Mouse (Mus musculus) right cerebral cortex, adult 2 months (tissue): Measurements from ENCODE around the gene Pla2g4a.
"Not testable (repeated sequence)": the region's sequence is repeated elsewhere in the genome, so short reads cannot be mapped to it uniquely, and the experiment has no call there.

Experiments
- DNase-seq, 2 experiments: peaks; one replicate each; pipeline ENCODE4 v3.0.0; 2021 to 2022; ENCODE audit warnings: low spot score in 2 of 2

Gene Pla2g4a

DNA sequence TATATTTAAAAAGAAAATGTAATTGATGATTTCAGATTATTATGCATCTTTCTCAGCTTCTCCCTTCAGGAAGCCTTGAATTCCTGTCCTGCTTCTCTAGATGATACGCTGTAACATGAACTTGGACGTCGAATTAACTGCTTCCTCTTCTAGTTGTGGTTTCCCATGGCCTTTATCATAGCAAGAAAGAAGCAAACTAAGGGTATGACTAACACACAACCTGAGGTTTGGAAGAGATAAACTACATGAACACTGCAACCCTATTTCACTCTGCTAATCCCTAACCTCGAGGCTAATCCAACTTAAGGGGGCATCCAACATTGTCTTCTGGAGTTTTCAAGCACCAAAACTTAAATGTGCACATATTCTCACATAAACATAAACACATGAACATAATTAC, 23.3 kb downstream of the Pla2g4a start:
- DNase-seq: no peak

DNA sequence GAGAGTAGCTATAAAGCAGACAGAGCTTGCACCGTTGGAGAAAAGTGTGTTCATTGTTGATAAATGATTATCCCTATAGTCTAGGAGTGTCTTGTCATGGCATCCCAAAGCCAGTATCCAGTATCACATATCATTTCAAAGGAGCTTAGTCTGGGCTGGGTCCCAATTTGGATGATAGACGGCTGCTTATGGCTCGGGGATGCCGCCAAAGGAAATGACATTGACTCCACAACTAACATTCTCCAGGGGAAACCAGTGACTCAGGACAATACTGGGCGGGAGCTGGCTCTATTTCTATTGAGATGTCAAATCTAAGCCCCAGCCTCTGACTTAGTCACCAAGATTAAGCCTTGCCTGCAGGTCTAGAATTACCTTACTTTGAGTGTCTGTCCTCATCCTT, 31.9 kb downstream of the Pla2g4a start:
- no peak for DNase-seq

DNA sequence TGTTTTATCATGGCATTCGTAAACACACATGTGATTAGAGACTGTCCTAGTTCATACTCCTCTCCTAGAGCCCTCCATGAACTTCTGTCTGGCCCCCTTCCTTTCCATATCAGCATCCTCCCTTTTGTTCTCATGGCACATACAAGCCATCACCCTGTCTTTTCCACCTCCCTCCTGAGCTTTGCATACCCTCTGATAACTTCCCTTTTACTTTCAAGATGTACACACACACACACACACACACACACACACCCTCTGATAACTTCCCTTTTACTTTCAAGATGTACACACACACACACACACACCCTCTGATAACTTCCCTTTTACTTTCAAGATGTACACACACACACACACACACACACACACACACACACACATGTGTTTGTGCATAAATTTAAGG, 37.4 kb downstream of the Pla2g4a start:
- DNase-seq: not testable (repeated sequence)

- no peak for DNase-seq
These were observed 38.9 kb downstream of the Pla2g4a start for GRCm38 (mm10) chr1:149922219-149922618.

- DNase-seq: no peak
These were observed 39.8 kb downstream of the Pla2g4a start for GRCm38 (mm10) chr1:149921325-149921724.

DNA sequence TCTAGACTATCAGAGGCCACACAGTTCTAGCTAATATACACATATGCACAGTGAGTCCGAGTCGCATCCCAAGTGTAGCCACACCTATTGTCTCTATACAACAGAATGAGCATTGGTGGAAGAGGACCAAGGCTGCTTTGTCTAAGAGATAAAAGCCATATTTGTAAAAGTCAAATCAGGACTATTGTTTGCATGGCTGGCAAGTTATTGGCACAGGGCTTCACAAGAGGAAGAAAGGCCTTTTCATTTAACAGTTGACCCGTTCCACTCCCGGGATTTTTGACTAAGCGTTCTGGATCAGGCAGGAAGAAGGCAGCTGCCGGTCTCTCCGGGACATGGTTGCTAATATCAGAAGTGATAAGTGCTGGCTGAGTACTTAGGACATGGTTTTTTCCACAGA, 41.8 kb downstream of the Pla2g4a start:
- no peak for DNase-seq

- no peak for DNase-seq
These were observed 48.1 kb downstream of the Pla2g4a start for GRCm38 (mm10) chr1:149912984-149913383.

DNA sequence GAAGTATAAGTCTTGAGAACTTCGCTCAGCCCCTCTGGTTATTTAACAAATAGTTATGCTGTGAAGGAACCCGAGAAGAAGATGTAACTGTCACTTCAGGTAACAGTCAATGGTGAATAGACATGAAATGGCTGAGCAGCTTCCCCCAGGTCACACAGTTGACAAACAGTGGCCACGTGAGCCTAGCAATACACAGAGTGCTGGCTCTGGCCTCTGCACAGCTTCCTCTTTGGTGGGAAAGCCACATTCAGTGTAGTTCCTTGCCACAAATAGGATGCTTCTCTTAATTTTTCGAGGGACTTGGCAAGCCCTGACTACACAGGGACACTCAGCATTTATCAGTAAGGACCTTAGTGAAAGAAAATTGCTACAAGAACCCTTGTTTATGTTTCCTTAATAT, 50.0 kb downstream of the Pla2g4a start:
- DNase-seq: no peak

GRCm38 (mm10) chr1:149898001-149898625, 63.0 kb downstream of the Pla2g4a start:
- no peak for DNase-seq

- DNase-seq: no peak
These were observed 64.5 kb downstream of the Pla2g4a start for GRCm38 (mm10) chr1:149896590-149896989.

DNA sequence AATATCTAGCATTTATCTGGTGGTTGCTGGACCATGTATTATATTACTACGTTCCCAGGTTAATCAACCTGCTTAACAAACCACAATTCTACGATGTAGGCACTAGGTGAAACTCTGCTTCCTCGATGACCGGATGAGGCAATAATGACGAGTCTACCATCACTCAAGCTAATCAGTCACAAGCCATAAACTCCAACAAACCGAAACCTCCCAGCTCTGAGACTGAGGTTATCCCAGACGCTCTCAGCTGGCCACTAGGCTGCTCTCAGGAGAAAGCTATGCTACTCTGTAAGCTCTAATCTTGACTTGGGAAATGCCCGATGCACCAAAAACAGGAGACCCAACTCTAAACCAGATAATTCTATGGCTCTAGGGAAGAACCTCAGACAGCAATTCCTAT, 66.2 kb downstream of the Pla2g4a start:
- no peak for DNase-seq

GRCm38 (mm10) chr1:149893903-149894302, 67.2 kb downstream of the Pla2g4a start:
- no peak for DNase-seq

GRCm38 (mm10) chr1:149891057-149891456, 70.0 kb downstream of the Pla2g4a start:
- DNase-seq: no peak

DNA sequence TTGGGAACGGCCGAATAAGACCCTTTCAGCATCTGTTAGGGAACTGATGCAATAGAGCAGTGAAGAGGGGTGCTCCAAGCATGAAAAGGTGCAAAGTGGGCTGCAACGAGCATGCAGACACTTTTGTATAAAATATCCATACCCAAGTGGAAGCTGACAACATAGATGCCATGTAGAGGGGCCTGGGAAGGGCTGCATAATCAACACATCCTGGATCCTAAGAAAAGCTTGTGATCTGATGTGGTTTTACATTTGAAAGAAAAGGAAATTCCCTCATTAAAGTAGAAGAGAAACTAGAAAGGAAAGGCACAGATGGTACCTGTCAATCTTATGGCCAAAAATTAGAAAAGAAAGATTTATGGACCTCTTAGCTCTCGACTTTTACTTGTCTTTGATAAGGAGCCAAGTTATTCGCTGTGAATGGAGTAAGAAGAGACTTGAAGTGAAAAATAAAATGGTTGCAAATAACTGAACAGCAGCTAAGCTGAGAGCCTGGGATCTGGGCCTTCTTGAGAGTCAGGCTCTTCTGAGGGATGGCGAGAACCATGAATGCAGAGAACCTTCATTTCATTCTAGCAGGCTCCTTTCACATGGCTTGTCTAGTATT, 78.6 kb downstream of the Pla2g4a start:
- DNase-seq: no peak

GRCm38 (mm10) chr1:149878175-149878574, 82.9 kb downstream of the Pla2g4a start:
- DNase-seq: no peak

- DNase-seq: no peak
These were observed 84.6 kb downstream of the Pla2g4a start for GRCm38 (mm10) chr1:149876502-149876901.

DNA sequence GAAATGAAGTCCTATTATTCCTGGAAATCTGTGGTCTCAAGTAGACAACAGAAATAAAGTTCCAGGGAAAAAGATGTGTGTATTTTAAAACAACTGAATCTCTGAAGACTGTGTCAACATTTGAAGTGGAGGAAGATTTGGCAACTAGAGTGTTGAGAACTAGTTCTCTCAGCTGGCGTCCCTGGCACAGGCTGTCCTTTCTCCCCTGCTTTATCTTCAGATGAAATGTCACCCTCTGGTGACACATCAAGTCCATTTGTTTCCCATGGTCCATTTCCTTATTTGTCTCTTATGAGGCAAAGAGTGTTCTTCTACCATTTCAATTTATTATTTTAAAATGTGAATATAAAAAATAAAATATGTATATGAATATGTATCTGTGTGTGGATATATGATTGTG, 89.5 kb downstream of the Pla2g4a start:
- DNase-seq: no peak

GRCm38 (mm10) chr1:149867323-149867722, 93.8 kb downstream of the Pla2g4a start:
- peak; percentile 75 to 79 for DNase-seq

DNA sequence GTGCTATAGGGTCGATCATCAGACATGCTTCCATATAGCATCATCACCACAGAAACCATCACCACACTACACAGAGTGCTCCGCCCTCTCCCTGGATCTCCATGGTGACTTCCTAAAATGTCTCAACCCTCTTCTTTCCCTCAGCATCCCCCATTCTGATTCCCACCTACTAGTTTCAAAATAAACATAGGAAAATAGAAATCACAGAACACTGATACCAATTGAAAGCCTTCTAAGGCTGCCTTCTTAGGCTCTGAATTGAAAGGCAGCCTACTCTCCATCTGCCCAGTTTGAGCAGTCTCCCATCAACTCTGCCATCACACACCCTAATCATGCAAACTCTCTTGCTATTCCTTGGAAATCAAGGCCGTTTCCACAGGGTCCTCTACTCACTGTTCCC, 94.9 kb downstream of the Pla2g4a start:
- peak in 1 of 2 experiments; percentile 44 for DNase-seq

GRCm38 (mm10) chr1:149862801-149863200, 98.3 kb downstream of the Pla2g4a start:
- peak; percentile 59 to 62 for DNase-seq

- no peak for DNase-seq
These were observed 98.9 kb downstream of the Pla2g4a start for GRCm38 (mm10) chr1:149862181-149862580.

DNA sequence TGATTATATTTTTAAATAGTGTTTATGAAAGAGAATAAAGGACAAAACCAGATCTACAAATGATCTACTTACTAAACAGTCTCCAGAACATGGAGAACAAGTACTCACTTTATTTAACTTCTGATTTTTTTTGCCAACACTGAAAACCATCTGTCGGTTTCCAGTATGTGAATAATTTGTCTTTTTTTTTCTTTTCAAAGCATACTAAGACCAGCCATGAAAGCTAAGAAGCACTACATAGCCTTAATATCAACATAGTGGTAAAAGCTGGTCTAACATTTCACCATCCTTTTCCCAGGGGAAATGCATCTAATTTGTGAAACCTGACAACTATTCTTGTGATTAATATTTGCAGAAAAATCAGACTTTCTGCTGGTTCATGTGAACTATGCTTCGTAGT, 99.5 kb downstream of the Pla2g4a start:
- no peak for DNase-seq

DNA sequence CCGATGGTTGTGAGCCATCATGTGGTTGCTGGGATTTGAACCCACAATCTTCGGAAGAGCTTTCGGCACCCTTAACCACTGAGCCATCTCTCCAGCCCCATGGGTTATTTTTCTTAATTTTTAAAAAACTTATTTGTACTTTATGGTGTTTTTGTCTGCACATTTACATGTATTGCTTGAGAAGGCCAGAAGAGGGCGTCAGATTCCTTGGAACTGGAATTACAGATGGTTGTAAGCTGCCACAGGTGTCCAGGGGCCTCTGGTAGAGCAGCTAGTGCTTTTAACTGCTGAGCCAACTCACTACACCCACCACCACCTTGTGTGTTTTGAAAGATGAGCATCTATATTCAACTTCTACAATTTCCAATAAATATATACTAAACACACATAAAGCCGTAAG, 102.4 kb downstream of the Pla2g4a start:
- DNase-seq: no peak

- peak; percentile 86 for DNase-seq
These were observed 104.4 kb downstream of the Pla2g4a start for GRCm38 (mm10) chr1:149856720-149857119.
